Mouse (Mus musculus): ENCODE results near the gene Plekhm2. TPM values are rescaled to one million over a fixed set of nuclear protein-coding genes. Genes with fewer than 3 reads are reported as not detected.
A peak's percentile ranks its signal among the peaks of the same experiment; 100 is the strongest.

Plekhm2 gene
- polyA plus RNA-seq, 1 experiment = 15.1 TPM

DNA sequence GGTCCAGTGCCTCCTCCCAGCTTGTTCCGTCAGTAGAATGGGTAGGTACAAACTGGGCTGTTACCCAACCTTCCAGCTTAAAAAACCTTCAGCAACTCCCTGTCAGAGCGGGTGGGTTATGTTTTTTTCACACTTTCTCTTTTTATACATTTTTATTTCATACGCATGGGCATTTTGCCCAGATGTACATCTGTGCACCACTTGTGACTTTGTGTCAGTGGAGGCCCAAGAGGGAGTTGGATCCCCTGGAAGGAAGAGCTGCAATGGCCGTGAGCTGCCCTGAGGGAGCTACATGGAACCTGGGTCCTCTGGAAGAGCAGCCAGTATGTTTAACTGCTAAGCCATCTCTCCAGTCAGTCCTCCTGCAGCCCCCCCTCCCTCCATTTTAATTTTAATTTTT lies 6.7 kb upstream of the Plekhm2 start:
- Histone ChIP-seq H3K36me3 (ENCODE audit: control insufficient read depth, insufficient read depth, low read length, poor library complexity, severe bottlenecking) (no peaks in the 10 kb centered on the region), H3K27me3 (ENCODE audit: control insufficient read depth, insufficient read depth, low read length, poor library complexity, severe bottlenecking) (no peaks in the 10 kb centered on the region), H3K4me1 (ENCODE audit: control insufficient read depth, insufficient read depth, low read length) (peaks cover 2% of the 10 kb centered on the region), H3K27ac (ENCODE audit: insufficient read depth, low read length) (no peak overlapping the region), H3K9me3 (replicated peaks; ENCODE audit: control insufficient read depth, insufficient read depth, low read length, poor library complexity, severe bottlenecking) (no peaks in the 10 kb centered on the region), H3K4me3 (ENCODE audit: low read depth, low read length) (no peak overlapping the region), H3K9ac (ENCODE audit: low read depth, poor library complexity, severe bottlenecking) (no peak overlapping the region)
- TF ChIP-seq CTCF (IDR thresholded peaks at IDR 0.05; ENCODE audit: low read depth, low read length) (no peak), EP300 (IDR thresholded peaks at IDR 0.05; ENCODE audit: insufficient read depth, low read depth, low read length) (no peak), POLR2A (IDR thresholded peaks at IDR 0.05; ENCODE audit: insufficient read depth, low read length) (no peak)

DNA sequence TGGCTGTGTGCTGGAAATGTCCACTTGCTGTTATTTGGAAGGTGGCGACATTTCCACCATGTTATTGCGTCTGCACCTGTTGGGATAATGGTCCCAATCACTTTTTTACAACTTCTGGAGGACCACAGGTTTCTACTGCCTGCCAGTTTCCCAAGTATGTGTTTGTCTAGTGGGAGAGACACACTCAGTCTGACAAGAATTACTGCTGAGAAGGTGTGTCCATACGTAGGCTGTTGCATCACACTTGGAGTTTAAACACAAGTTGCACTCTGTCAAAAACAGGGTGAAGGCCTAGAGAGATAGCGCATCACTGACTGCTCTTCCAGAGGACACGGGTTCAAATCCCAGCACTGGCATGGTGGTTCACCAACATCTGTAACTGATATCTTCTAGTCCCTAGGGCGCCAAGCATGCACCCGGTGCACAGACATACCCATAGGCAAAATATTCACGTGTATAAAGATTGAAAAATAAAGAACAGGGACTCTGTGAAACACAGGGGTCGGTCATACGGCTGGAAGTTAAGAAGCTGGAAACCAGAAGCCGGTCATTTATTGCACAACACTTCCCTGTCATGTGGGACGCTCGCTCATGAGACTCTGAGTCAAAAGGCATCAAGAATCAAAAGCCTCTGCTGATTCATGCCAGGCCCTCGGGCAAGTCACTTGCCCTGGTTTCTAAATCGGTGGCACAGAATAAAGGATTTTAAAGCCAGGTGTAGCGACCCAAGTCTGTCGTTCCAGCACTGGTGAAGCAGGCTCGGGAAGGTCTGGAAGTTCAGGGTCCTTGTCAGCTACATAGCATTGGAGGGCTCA lies 5.4 kb upstream of the Plekhm2 start:
- H3K4me1 ChIP-seq (ENCODE audit: control insufficient read depth, insufficient read depth, low read length) = no peaks in the 10 kb centered on the region

DNA sequence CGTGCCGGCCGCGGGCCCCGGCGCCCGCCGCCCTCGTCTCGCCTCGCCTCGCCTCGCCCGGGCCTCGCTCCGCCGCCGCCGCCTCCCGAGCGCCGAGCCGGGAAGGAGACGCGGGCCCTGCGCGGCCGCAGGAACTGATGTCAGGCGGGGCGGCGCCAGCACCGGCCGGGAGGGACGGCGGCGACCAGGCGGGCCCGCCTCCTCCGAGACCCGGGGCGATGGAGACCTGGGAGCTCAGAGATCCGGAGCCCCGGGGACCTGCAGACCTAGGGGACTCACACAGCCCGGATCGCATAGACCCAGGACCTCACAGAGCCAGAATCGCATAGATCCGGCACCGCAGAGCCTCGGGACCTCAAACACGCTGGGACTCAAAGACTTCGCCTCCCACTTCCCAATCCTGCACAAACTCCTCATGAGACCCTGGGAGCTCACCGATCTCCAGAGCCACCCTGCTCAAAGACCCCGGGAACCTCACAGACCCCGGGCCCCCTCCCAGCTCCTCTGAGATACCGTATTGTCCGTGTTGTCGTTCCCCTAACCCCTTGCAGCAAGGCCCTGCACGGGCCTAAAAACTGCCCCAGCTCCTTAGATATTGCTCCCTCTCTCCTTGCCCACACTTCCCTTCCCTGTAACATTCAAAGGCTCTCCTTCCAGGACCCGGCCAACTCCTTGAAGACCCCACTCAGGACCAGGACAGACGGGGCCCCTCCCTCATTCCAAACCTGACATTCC lies 521 bp downstream of the Plekhm2 start:
- peak overlapping the region; percentile 66 for H3K4me3 ChIP-seq (ENCODE audit: low read depth, low read length)
- no peak overlapping the region for H3K27ac ChIP-seq (ENCODE audit: insufficient read depth, low read length)
- no peaks in the 10 kb centered on the region for H3K9me3 ChIP-seq (replicated peaks; ENCODE audit: control insufficient read depth, insufficient read depth, low read length, poor library complexity, severe bottlenecking)
- H3K4me1 ChIP-seq (ENCODE audit: control insufficient read depth, insufficient read depth, low read length) = no peaks in the 10 kb centered on the region
- peak overlapping the region; percentile 88 for H3K9ac ChIP-seq (ENCODE audit: low read depth, poor library complexity, severe bottlenecking)
- TF ChIP-seq CTCF (IDR thresholded peaks at IDR 0.05; ENCODE audit: low read depth, low read length) = no peak
- no peak for TF ChIP-seq POLR2A (IDR thresholded peaks at IDR 0.05; ENCODE audit: insufficient read depth, low read length)
- TF ChIP-seq EP300 (IDR thresholded peaks at IDR 0.05; ENCODE audit: insufficient read depth, low read depth, low read length) = no peak
- H3K36me3 ChIP-seq (ENCODE audit: control insufficient read depth, insufficient read depth, low read length, poor library complexity, severe bottlenecking) = no peaks in the 10 kb centered on the region
- no peaks in the 10 kb centered on the region for H3K27me3 ChIP-seq (ENCODE audit: control insufficient read depth, insufficient read depth, low read length, poor library complexity, severe bottlenecking)

More for the DNA sequence above, 5.4 kb upstream of the Plekhm2 start:
- Histone ChIP-seq H3K4me3 (ENCODE audit: low read depth, low read length) (no peak overlapping the region), H3K27ac (ENCODE audit: insufficient read depth, low read length) (no peak overlapping the region), H3K27me3 (ENCODE audit: control insufficient read depth, insufficient read depth, low read length, poor library complexity, severe bottlenecking) (no peaks in the 10 kb centered on the region), H3K36me3 (ENCODE audit: control insufficient read depth, insufficient read depth, low read length, poor library complexity, severe bottlenecking) (no peaks in the 10 kb centered on the region), H3K9ac (ENCODE audit: low read depth, poor library complexity, severe bottlenecking) (no peak overlapping the region), H3K9me3 (replicated peaks; ENCODE audit: control insufficient read depth, insufficient read depth, low read length, poor library complexity, severe bottlenecking) (no peaks in the 10 kb centered on the region)
- TF ChIP-seq POLR2A (IDR thresholded peaks at IDR 0.05; ENCODE audit: insufficient read depth, low read length) (no peak), CTCF (IDR thresholded peaks at IDR 0.05; ENCODE audit: low read depth, low read length) (no peak), EP300 (IDR thresholded peaks at IDR 0.05; ENCODE audit: insufficient read depth, low read depth, low read length) (no peak)

DNA sequence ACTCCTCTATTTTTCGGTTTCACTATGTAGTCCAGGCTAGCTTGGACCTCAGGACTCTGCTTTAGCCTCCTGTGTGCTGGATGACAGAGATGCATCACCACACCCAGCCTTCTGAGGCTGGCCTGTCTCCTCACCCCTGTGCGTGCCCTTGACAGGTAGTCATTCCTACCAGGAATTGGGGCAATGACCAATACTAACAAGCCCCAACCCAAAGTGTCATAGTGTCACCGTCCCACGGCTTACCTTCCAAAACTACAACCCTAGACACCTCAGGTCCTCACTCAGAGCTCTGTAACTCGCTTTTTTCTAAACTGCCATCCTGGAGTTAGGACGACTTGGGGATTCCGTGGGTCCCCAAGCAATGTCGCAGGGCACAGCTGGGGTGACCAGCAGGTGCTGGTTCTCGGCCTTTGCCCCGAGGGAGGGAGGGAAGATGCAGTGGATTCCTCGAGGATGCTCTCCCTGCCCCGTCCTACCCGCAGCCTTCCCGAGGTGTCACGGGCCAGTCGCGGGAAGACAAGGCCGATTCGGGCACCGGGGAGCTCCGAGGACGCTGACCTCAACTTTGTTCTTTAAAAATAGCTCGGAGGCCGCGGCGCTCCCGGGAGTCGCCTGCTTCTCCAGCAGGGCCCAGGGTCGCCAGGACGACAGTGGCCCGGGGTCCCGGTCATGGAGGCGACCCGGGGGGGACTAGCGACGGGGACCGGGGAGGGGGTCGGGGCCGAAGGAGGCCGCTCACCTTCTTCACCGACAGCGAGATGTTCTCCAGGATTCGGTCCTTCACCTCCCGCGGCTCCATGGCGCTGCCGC lies 1.4 kb downstream of the Plekhm2 start:
- H3K4me3 ChIP-seq (ENCODE audit: low read depth, low read length) = peak overlapping the region; percentile 66
- TF ChIP-seq POLR2A (IDR thresholded peaks at IDR 0.05; ENCODE audit: insufficient read depth, low read length) (no peak), CTCF (IDR thresholded peaks at IDR 0.05; ENCODE audit: low read depth, low read length) (no peak), EP300 (IDR thresholded peaks at IDR 0.05; ENCODE audit: insufficient read depth, low read depth, low read length) (no peak)
- H3K27me3 ChIP-seq (ENCODE audit: control insufficient read depth, insufficient read depth, low read length, poor library complexity, severe bottlenecking) = no peaks in the 10 kb centered on the region
- no peaks in the 10 kb centered on the region for H3K4me1 ChIP-seq (ENCODE audit: control insufficient read depth, insufficient read depth, low read length)
- peak overlapping the region; percentile 88 for H3K9ac ChIP-seq (ENCODE audit: low read depth, poor library complexity, severe bottlenecking)
- no peak overlapping the region for H3K27ac ChIP-seq (ENCODE audit: insufficient read depth, low read length)
- H3K9me3 ChIP-seq (replicated peaks; ENCODE audit: control insufficient read depth, insufficient read depth, low read length, poor library complexity, severe bottlenecking) = no peaks in the 10 kb centered on the region
- no peaks in the 10 kb centered on the region for H3K36me3 ChIP-seq (ENCODE audit: control insufficient read depth, insufficient read depth, low read length, poor library complexity, severe bottlenecking)

DNA sequence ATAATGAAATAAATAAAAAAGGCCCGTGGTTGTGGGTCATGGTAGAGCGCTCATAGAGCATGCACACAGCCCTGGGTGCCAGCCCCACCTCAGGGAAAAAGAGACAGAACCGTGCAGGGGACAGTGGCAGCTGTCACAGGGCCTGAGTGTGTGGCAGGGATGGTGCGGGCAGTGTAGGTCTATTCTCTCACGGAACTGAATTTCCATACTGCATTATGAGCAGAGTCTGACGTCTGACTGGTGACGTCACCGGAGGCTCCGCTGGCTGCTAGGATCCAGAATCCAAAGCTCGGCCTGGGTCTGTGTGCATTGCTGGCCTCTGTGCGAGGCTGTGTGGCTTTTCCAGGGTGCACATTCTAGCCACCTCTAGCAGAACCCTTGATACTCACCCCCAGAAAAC lies 3.8 kb downstream of the Plekhm2 start:
- H3K27ac ChIP-seq (ENCODE audit: insufficient read depth, low read length) = no peak overlapping the region
- no peaks in the 10 kb centered on the region for H3K27me3 ChIP-seq (ENCODE audit: control insufficient read depth, insufficient read depth, low read length, poor library complexity, severe bottlenecking)
- no peak overlapping the region for H3K4me3 ChIP-seq (ENCODE audit: low read depth, low read length)
- H3K4me1 ChIP-seq (ENCODE audit: control insufficient read depth, insufficient read depth, low read length) = no peaks in the 10 kb centered on the region
- H3K9ac ChIP-seq (ENCODE audit: low read depth, poor library complexity, severe bottlenecking) = no peak overlapping the region
- H3K36me3 ChIP-seq (ENCODE audit: control insufficient read depth, insufficient read depth, low read length, poor library complexity, severe bottlenecking) = no peaks in the 10 kb centered on the region
- H3K9me3 ChIP-seq (replicated peaks; ENCODE audit: control insufficient read depth, insufficient read depth, low read length, poor library complexity, severe bottlenecking) = no peaks in the 10 kb centered on the region
- no peak for TF ChIP-seq POLR2A (IDR thresholded peaks at IDR 0.05; ENCODE audit: insufficient read depth, low read length)

All from ES-Bruce4 (cell line).